Mouse (Mus musculus) embryonic fibroblast, embryonic 13.5 days (primary cell): ENCODE results near the gene Pacrg. TPM values are rescaled to one million over a fixed set of nuclear protein-coding genes. Genes with fewer than 3 reads are reported as not detected.

Source experiments
- H3K27ac ChIP-seq: 2 replicates; pipeline ENCODE4 v1.5.1; 2012; ENCODE audit warnings: low read length, control low read depth, inconsistent platforms; ENCODE audit not compliant: insufficient read depth
- H3K4me1 ChIP-seq: 2 replicates; pipeline ENCODE4 v1.6.1; 2011; ENCODE audit warnings: low read length; ENCODE audit not compliant: control insufficient read depth, insufficient read depth
- H3K4me3 ChIP-seq: 2 replicates; pipeline ENCODE4 v1.5.1; 2011; ENCODE audit warnings: mild to moderate bottlenecking, control low read depth, low read length; ENCODE audit not compliant: insufficient read depth
- CTCF ChIP-seq: IDR thresholded peaks from 2 replicates; pipeline ENCODE4 v1.5.1; 2011; ENCODE audit warnings: mild to moderate bottlenecking, control low read depth, low read length, moderate library complexity, borderline replicate concordance; ENCODE audit not compliant: insufficient read depth
- POLR2A ChIP-seq: IDR thresholded peaks from 2 replicates; pipeline ENCODE4 v1.6.1; 2011; ENCODE audit warnings: low read depth, mild to moderate bottlenecking, control low read depth, low read length, moderate library complexity
- polyA plus RNA-seq: library from polyadenylated mRNA; stranded (reverse); fragments of >200 nt; gene quantifications from 2 replicates; pipeline ENCODE4 v1.2.4, GENCODE M21; 2011; ENCODE audit warnings: low read depth; ENCODE audit not compliant: missing spikeins, insufficient read length

Gene Pacrg
- polyA plus RNA-seq, 1 experiment = 0.58 TPM

GRCm38 (mm10) chr17:10355746-10356145 lies 484.4 kb downstream of the Pacrg start:
- H3K4me3 ChIP-seq = no peak overlapping the region
- no peaks in the 10 kb centered on the region for H3K4me1 ChIP-seq
- TF ChIP-seq POLR2A (no peak), CTCF (no peak)
- no peak overlapping the region for H3K27ac ChIP-seq

Other genes starting within 250 kb of the Pacrg start
- gene Prkn, start 73 bp upstream of the Pacrg start, polyA plus RNA-seq = 0.62 and 0.70 TPM in 2 replicates